Mouse (Mus musculus) heart, adult 2 months (tissue): ENCODE data around the gene Syp.

Experiments
- CTCF ChIP-seq: fragments of 200-600 bp; IDR thresholded peaks from 2 replicates; pipeline ENCODE4 v1.8.1; 2022; ENCODE audit warnings: antibody characterized with exemption, mild to moderate bottlenecking, moderate library complexity
- EP300 ChIP-seq: fragments of 200-500 bp; IDR thresholded peaks from 2 replicates; pipeline ENCODE4 v1.6.1; 2011; ENCODE audit warnings: low read depth, low read length, control low read depth; ENCODE audit not compliant: insufficient read depth
- POLR2A ChIP-seq: fragments of 200-500 bp; IDR thresholded peaks from 2 replicates; pipeline ENCODE4 v1.6.1; 2011; ENCODE audit warnings: mild to moderate bottlenecking, low read depth, low read length, control low read depth; ENCODE audit not compliant: insufficient read depth

GRCm38 (mm10) chrX:7648671-7649304 lies 10.5 kb downstream of the Syp start:
- peak; percentile 55 for TF ChIP-seq CTCF
- TF ChIP-seq POLR2A, result peak; percentile 73
- TF ChIP-seq EP300, result no peak
